Mouse (Mus musculus) G1E (cell line): ENCODE data around the gene Rps6ka6. TPM values are rescaled to one million over a fixed set of nuclear protein-coding genes. Genes with fewer than 3 reads are reported as not detected.

Source experiments
- ATAC-seq: 2 replicates; pipeline ENCODE4 v1.8.0; 2016; ENCODE audit warnings: mild to moderate bottlenecking; ENCODE audit not compliant: insufficient number of reproducible peaks, poor library complexity, low FRiP score, severe bottlenecking; ENCODE audit errors: extremely low read depth
- DNase-seq: peaks from one replicate; pipeline ENCODE4 v3.0.0; 2012; ENCODE audit warnings: low spot score
- H3K27me3 ChIP-seq: 2 replicates; pipeline ENCODE4 v1.6.1; 2012; ENCODE audit warnings: mild to moderate bottlenecking, low read length, inconsistent platforms; ENCODE audit not compliant: insufficient read depth
- H3K36me3 ChIP-seq: replicated peaks from 2 replicates; pipeline ENCODE3; 2012; ENCODE audit warnings: mild to moderate bottlenecking, inconsistent platforms
- H3K4me1 ChIP-seq: 2 replicates; pipeline ENCODE4 v1.6.1; 2012; ENCODE audit warnings: low read depth, low read length, inconsistent platforms, mixed read lengths; ENCODE audit not compliant: insufficient read depth
- H3K4me3 ChIP-seq: 2 replicates; pipeline ENCODE4 v1.5.1; 2012; ENCODE audit warnings: low read depth, mild to moderate bottlenecking, inconsistent platforms, low read length, moderate library complexity, mixed read lengths
- H3K9me3 ChIP-seq: replicated peaks from 2 replicates; pipeline ENCODE4 v1.6.1; 2012; ENCODE audit warnings: inconsistent platforms
- CTCF ChIP-seq: IDR thresholded peaks from 2 replicates; pipeline ENCODE4 v1.5.1; 2012; ENCODE audit warnings: low read depth, low read length, inconsistent platforms, mixed read lengths
- GATA1 ChIP-seq: IDR thresholded peaks from 2 replicates; pipeline ENCODE4 v1.6.1; 2012; ENCODE audit warnings: borderline replicate concordance, low read length, inconsistent platforms, mixed read lengths
- GATA2 ChIP-seq: IDR thresholded peaks from 2 replicates; pipeline ENCODE4 v1.6.1; 2012; ENCODE audit warnings: low read depth, low read length, inconsistent platforms, borderline replicate concordance
- POLR2AphosphoS5 ChIP-seq: IDR thresholded peaks from 2 replicates; pipeline ENCODE4 v1.6.1; 2012; ENCODE audit warnings: low read depth, low read length, inconsistent platforms; ENCODE audit not compliant: insufficient replicate concordance
- TAL1 ChIP-seq: conservative IDR thresholded peaks from 2 replicates; pipeline ENCODE4 v1.6.1; 2012; ENCODE audit warnings: low read depth, low read length, inconsistent platforms, mixed read lengths
- polyA plus RNA-seq: library from polyadenylated mRNA; stranded (reverse); fragments of >175 nt; gene quantifications from 2 replicates; pipeline ENCODE4 v1.2.3, GENCODE M21; 2012
- total RNA-seq, 2 experiments: library from RNA; stranded (forward) in 1 of 2; stranded (reverse) in 1 of 2; fragments of 200-1000 nt in 1 of 2; fragments of >200 nt in 1 of 2; fragmentation: Nextera tagmentation in 1 of 2; gene quantifications; 2 replicates each; pipeline ENCODE4 v1.2.3; 2014 to 2017

The Rps6ka6 gene
- total and polyA plus RNA-seq, 3 experiments, result not detected

- H3K4me3 ChIP-seq, result no peak overlapping the region
- TF ChIP-seq CTCF, result no peak
- TF ChIP-seq GATA1, result no peak
- TF ChIP-seq TAL1, result no peak
- no peak for TF ChIP-seq POLR2AphosphoS5
- no peak for TF ChIP-seq GATA2
- no peak for DNase-seq
Observed at GRCm38 (mm10) chrX:111462092-111462491, 75.7 kb downstream of the Rps6ka6 start.

GRCm38 (mm10) chrX:111460166-111460565 is 77.6 kb downstream of the Rps6ka6 start:
- Histone ChIP-seq H3K4me3 (no peak overlapping the region), H3K36me3 (no peaks in the 10 kb centered on the region), H3K4me1 (no peaks in the 10 kb centered on the region), H3K27me3 (no peaks in the 10 kb centered on the region), H3K9me3 (no peaks in the 10 kb centered on the region)
- no peak for ATAC-seq
- no peak for DNase-seq
- TF ChIP-seq GATA1, result no peak
- no peak for TF ChIP-seq CTCF
- no peak for TF ChIP-seq GATA2
- no peak for TF ChIP-seq TAL1
- no peak for TF ChIP-seq POLR2AphosphoS5

More at GRCm38 (mm10) chrX:111462092-111462491, 75.7 kb downstream of the Rps6ka6 start:
- Histone ChIP-seq H3K4me1 (no peaks in the 10 kb centered on the region), H3K36me3 (no peaks in the 10 kb centered on the region), H3K9me3 (no peaks in the 10 kb centered on the region), H3K27me3 (no peaks in the 10 kb centered on the region)
- ATAC-seq, result no peak

GRCm38 (mm10) chrX:111436571-111436970 is 101.2 kb downstream of the Rps6ka6 start:
- no peak for TF ChIP-seq GATA2
- no peak for TF ChIP-seq POLR2AphosphoS5
- TF ChIP-seq GATA1, result no peak
- TF ChIP-seq TAL1, result no peak
- TF ChIP-seq CTCF, result no peak
- no peaks in the 10 kb centered on the region for H3K27me3 ChIP-seq
- no peak for DNase-seq

GRCm38 (mm10) chrX:111414775-111415174 is 123.0 kb downstream of the Rps6ka6 start:
- H3K36me3 ChIP-seq, result no peaks in the 10 kb centered on the region
- no peak for DNase-seq
- no peaks in the 10 kb centered on the region for H3K4me1 ChIP-seq
- H3K4me3 ChIP-seq, result no peak overlapping the region
- ATAC-seq, result no peak
- TF ChIP-seq CTCF, result no peak
- no peaks in the 10 kb centered on the region for H3K9me3 ChIP-seq
- H3K27me3 ChIP-seq, result no peaks in the 10 kb centered on the region

More at GRCm38 (mm10) chrX:111436571-111436970, 101.2 kb downstream of the Rps6ka6 start:
- Histone ChIP-seq H3K4me1 (no peaks in the 10 kb centered on the region), H3K4me3 (no peak overlapping the region), H3K9me3 (no peaks in the 10 kb centered on the region), H3K36me3 (no peaks in the 10 kb centered on the region)
- ATAC-seq, result no peak

- Histone ChIP-seq H3K4me3 (no peak overlapping the region), H3K9me3 (no peaks in the 10 kb centered on the region), H3K27me3 (no peaks in the 10 kb centered on the region), H3K4me1 (no peaks in the 10 kb centered on the region), H3K36me3 (no peaks in the 10 kb centered on the region)
- TF ChIP-seq POLR2AphosphoS5, result no peak
- no peak for TF ChIP-seq CTCF
- DNase-seq (no peak), ATAC-seq (no peak)
Observed at GRCm38 (mm10) chrX:111404816-111405215, 132.9 kb downstream of the Rps6ka6 start.

- DNase-seq (no peak), ATAC-seq (no peak)
- Histone ChIP-seq H3K36me3 (no peaks in the 10 kb centered on the region), H3K27me3 (no peaks in the 10 kb centered on the region), H3K4me3 (no peak overlapping the region), H3K9me3 (no peaks in the 10 kb centered on the region), H3K4me1 (no peaks in the 10 kb centered on the region)
- no peak for TF ChIP-seq POLR2AphosphoS5
- no peak for TF ChIP-seq CTCF
- TF ChIP-seq GATA2, result no peak
- TF ChIP-seq GATA1, result no peak
- no peak for TF ChIP-seq TAL1
Observed at GRCm38 (mm10) chrX:111377020-111377419, 160.7 kb downstream of the Rps6ka6 start.

- H3K9me3 ChIP-seq, result no peaks in the 10 kb centered on the region
- no peak for DNase-seq
- TF ChIP-seq GATA2 (no peak), POLR2AphosphoS5 (no peak), TAL1 (no peak), GATA1 (no peak), CTCF (no peak)
- no peaks in the 10 kb centered on the region for H3K36me3 ChIP-seq
- H3K4me1 ChIP-seq, result no peaks in the 10 kb centered on the region
- ATAC-seq, result no peak
- no peaks in the 10 kb centered on the region for H3K27me3 ChIP-seq
- H3K4me3 ChIP-seq, result no peak overlapping the region
Observed at GRCm38 (mm10) chrX:111374177-111374576, 163.6 kb downstream of the Rps6ka6 start.

Other genes starting within 250 kb of the Rps6ka6 start
- gene Hdx, start 159.1 kb upstream of the Rps6ka6 start, total RNA-seq (2014; fragmentation: Nextera tagmentation), result not detected in 2 replicates
- gene Hdx, start 159.1 kb upstream of the Rps6ka6 start, total RNA-seq (2017), result under 0.01 and 0.06 TPM in 2 replicates
- not detected in 2 replicates for gene Hdx, start 159.1 kb upstream of the Rps6ka6 start, polyA plus RNA-seq